Mouse (Mus musculus) limb, embryonic 15.5 days (tissue): ENCODE results near the gene Mdc1. TPM values are rescaled to one million over a fixed set of nuclear protein-coding genes. Genes with fewer than 3 reads are reported as not detected.

Experiments
- ATAC-seq: fragments of 200-750 bp; cut with Nextera tagmentation; 2 replicates; pipeline ENCODE4 v1.8.0; 2017; ENCODE audit warnings: low read depth, moderate TSS enrichment; ENCODE audit not compliant: insufficient number of reproducible peaks, low FRiP score, low TSS enrichment
- H3K27ac ChIP-seq: fragments of 300-500 bp; sonication (generic); 2 replicates; pipeline ENCODE4 v1.5.1; 2015; ENCODE audit warnings: moderate library complexity, mild to moderate bottlenecking, inconsistent platforms
- H3K27me3 ChIP-seq: fragments of 300-500 bp; sonication (generic); 2 replicates; pipeline ENCODE4 v1.6.1; 2015; ENCODE audit warnings: inconsistent platforms
- H3K36me3 ChIP-seq: fragments of 300-500 bp; sonication (generic); 2 replicates; pipeline ENCODE4 v1.6.1; 2015; ENCODE audit warnings: inconsistent platforms
- H3K4me1 ChIP-seq: fragments of 300-500 bp; sonication (generic); 2 replicates; pipeline ENCODE4 v1.6.1; 2015; ENCODE audit warnings: inconsistent platforms
- H3K4me2 ChIP-seq: fragments of 300-500 bp; sonication (generic); 2 replicates; pipeline ENCODE4 v1.6.1; 2015; ENCODE audit warnings: mild to moderate bottlenecking, inconsistent platforms
- H3K4me3 ChIP-seq: fragments of 300-500 bp; sonication (generic); 2 replicates; pipeline ENCODE4 v1.5.1; 2015; ENCODE audit warnings: mild to moderate bottlenecking, inconsistent platforms
- H3K9ac ChIP-seq: fragments of 300-500 bp; sonication (generic); 2 replicates; pipeline ENCODE4 v1.6.1; 2015; ENCODE audit warnings: inconsistent platforms
- H3K9me3 ChIP-seq: fragments of 300-500 bp; sonication (generic); 2 replicates; pipeline ENCODE4 v1.6.1; 2016; ENCODE audit warnings: inconsistent platforms
- WGBS: fragments of 180-500 bp; shearing (Covaris S2); methylation state at CpG from one replicate; pipeline ENCODE4 v1.1.7; 2015; 5-methylcytosine and 5-hydroxymethylcytosine counted together
- polyA plus RNA-seq: library from polyadenylated mRNA; unstranded; fragments of >200 nt; fragmentation: Nextera tagmentation; extraction: Ambion mirVana; gene quantifications from 2 replicates; pipeline ENCODE4 v1.2.1, GENCODE M21; 2015

Gene Mdc1
- polyA plus RNA-seq, 1 experiment from 2014 or later = 15.0 TPM

DNA sequence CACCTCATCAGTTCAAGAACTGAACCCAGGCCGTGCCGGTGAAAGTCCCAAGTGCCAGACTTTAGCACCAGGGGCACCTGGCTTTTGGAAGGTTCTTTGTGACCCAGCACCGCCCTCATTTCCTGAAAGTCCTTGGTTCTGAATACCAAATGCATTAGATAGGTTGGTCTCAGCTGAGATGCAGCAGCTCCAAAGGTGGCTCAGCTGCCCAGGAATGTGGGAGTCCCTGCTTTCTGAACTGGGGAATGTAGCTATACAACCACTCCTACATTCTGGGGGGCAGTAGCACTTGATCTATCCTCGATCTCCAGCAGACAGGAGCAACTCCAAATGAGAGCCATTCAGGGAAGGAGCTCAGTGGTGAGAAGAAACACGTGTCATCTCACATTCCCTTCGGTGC is 28.6 kb upstream of the Mdc1 start:
- no peak for ATAC-seq
- WGBS = 46% methylated on average over 6 of the region's 6 CpGs
- H3K27me3 ChIP-seq = no peaks in the 10 kb centered on the region
- no peaks in the 10 kb centered on the region for H3K36me3 ChIP-seq
- peaks cover 60% of the 10 kb centered on the region for H3K4me1 ChIP-seq
- no peak overlapping the region for H3K9ac ChIP-seq
- H3K4me3 ChIP-seq = no peak overlapping the region
- no peaks in the 10 kb centered on the region for H3K9me3 ChIP-seq
- H3K4me2 ChIP-seq = 0 out of 2 replicates have a peak overlapping the region, but pooled peaks have one; percentile 0
- peak overlapping the region; percentile 88 for H3K27ac ChIP-seq

DNA sequence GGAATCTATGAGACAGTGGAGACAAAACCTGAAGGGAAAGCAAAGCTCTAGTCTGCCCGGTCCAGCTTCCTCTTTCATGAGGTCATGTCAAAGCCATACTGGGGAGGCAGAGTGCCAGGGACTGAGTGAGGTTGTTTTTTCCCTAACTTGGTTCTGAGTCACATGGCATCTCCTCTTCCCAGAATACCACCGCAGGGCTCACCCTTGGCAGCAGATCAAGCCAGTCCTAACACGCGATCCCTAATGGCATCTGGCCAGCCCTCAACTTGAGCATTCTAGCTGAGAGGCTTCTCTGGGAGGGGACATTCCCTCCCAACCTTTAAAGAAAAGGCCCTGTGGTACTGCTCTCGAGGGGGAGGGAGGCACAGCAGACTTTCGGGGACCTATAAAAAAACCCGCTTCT is 28.1 kb upstream of the Mdc1 start:
- H3K4me1 ChIP-seq = peaks cover 60% of the 10 kb centered on the region
- H3K4me2 ChIP-seq = 0 out of 2 replicates have a peak overlapping the region, but pooled peaks have one; percentile 0
- H3K9me3 ChIP-seq = no peaks in the 10 kb centered on the region

DNA sequence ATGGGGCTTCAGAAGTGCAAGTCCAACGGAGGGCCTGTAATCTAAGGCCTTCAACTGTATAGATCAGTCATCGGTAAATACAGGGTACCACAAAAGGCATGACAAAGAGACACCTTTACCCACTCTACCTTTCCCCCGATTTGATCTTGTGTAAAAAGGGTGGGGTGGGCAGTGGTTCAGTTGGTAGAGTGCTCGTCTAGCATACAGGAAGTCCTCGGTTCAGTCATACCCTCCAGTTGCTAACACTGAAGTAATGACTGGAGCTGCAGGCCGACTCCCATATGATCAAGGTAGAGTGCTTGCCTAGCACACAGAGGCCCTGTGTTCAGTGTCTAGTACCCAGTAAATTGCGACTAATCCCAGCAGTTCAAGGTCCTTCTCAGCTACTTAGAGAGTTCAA is 27.7 kb upstream of the Mdc1 start:
- WGBS = 50% methylated on average over 7 of the region's 7 CpGs
- Histone ChIP-seq H3K36me3 (no peaks in the 10 kb centered on the region), H3K9me3 (no peaks in the 10 kb centered on the region), H3K27me3 (no peaks in the 10 kb centered on the region), H3K4me3 (no peak overlapping the region), H3K9ac (no peak overlapping the region), H3K4me2 (0 out of 2 replicates have a peak overlapping the region, but pooled peaks have one; percentile 0), H3K4me1 (peaks cover 58% of the 10 kb centered on the region), H3K27ac (peak overlapping the region; percentile 88)
- no peak for ATAC-seq

More for the DNA sequence above, 28.1 kb upstream of the Mdc1 start:
- Histone ChIP-seq H3K27ac (peak overlapping the region; percentile 88), H3K27me3 (no peaks in the 10 kb centered on the region), H3K9ac (no peak overlapping the region), H3K36me3 (no peaks in the 10 kb centered on the region), H3K4me3 (no peak overlapping the region)
- peak; percentile 85 for ATAC-seq
- WGBS = 9% methylated on average over 7 of the region's 7 CpGs

DNA sequence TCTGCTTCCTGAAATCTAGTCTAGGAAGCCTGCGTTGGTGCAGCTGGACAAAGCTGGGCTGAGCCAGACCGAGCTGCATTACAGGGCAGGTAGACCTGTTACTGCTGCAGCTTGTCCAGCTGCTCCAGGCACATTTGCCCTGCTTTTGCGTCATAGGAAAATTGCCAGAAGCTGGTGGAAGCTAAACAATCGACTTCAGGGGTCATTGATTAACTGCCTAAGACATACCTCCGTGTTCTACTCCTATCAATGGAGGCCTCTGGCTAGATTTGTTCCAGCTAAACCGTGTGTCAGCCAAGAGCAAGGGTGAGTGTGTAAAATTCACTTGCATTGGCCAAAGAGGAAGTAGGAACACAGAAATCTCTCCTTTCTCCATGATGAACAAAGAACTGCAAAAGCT is 26.6 kb upstream of the Mdc1 start:
- peak overlapping the region; percentile 69 for H3K27ac ChIP-seq
- H3K27me3 ChIP-seq = no peaks in the 10 kb centered on the region
- no peak overlapping the region for H3K4me2 ChIP-seq
- H3K4me3 ChIP-seq = no peak overlapping the region
- no peaks in the 10 kb centered on the region for H3K9me3 ChIP-seq
- H3K36me3 ChIP-seq = no peaks in the 10 kb centered on the region
- WGBS = 48% methylated on average over 6 of the region's 6 CpGs
- no peak for ATAC-seq
- H3K9ac ChIP-seq = no peak overlapping the region
- H3K4me1 ChIP-seq = peaks cover 57% of the 10 kb centered on the region

DNA sequence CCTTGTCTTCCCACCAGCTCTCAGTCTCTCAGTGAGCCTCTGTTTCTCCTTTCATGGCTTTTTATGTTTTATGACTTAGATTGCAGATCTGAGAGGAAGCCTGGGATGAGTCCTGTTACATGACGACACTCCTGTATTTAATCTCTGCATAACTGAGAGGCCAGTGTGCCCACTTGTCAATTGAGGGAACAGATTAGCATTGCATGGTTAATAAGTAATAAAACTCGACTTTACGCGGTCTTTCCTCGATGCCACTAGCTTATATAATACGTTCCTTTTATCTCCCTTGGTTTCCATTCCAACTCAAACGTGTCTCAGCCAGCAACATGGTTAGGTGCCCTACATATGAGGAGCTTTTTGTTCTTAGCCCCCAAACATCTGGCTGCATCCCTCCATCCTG is 25.5 kb upstream of the Mdc1 start:
- 40% methylated on average over 7 of the region's 7 CpGs for WGBS
- H3K4me2 ChIP-seq = no peak overlapping the region
- H3K27me3 ChIP-seq = no peaks in the 10 kb centered on the region
- H3K27ac ChIP-seq = 0 out of 2 replicates have a peak overlapping the region, but pooled peaks have one; percentile 40
- no peaks in the 10 kb centered on the region for H3K36me3 ChIP-seq
- ATAC-seq = no peak
- H3K9me3 ChIP-seq = no peaks in the 10 kb centered on the region
- H3K9ac ChIP-seq = no peak overlapping the region
- no peak overlapping the region for H3K4me3 ChIP-seq
- peaks cover 58% of the 10 kb centered on the region for H3K4me1 ChIP-seq

DNA sequence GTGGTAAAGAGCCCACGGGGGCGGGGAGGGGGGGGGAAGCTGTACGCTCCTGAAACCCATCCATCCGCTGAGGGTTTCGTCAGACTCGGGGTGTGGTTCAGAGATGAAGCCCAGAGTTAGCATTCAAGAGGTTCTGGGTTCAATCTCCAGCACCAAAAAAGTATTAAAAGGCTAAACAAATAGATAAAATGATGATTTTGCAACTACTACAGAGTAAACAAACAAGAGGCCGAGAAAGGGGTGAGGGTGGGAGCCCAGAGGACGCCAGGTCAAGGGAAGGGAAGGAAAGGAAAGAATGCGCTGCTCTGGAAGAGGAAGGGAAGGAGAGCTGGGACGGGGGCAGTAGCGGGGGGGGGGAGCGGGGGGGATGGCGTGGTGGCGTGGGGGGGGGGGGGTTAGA is 24.6 kb upstream of the Mdc1 start:
- ATAC-seq = no peak
- H3K9me3 ChIP-seq = no peaks in the 10 kb centered on the region
- H3K4me1 ChIP-seq = peaks cover 59% of the 10 kb centered on the region
- H3K4me2 ChIP-seq = no peak overlapping the region
- H3K4me3 ChIP-seq = no peak overlapping the region
- WGBS = 50% methylated on average over 9 of the region's 14 CpGs
- no peaks in the 10 kb centered on the region for H3K27me3 ChIP-seq
- no peaks in the 10 kb centered on the region for H3K36me3 ChIP-seq
- no peak overlapping the region for H3K9ac ChIP-seq
- no peak overlapping the region for H3K27ac ChIP-seq

DNA sequence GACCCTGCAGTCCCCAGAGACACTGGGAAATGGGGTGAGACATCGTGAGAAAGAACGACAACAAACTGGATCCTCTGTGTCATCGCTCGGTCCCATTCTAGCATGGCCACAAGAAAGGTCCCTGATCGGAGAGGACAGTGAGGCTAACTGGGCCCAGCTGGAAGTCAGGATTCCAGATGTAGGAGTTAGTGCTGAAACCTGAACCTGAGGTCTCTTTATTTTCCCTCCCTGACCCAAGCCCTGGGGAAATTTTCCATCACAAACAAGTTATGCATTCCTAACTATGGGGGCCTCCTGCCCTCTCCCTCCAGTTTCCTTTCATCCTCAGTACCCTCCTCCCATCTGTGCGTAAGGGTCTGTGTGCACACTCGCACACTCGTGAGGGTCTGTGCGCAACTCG is 24.1 kb upstream of the Mdc1 start:
- Histone ChIP-seq H3K4me1 (peaks cover 63% of the 10 kb centered on the region), H3K27ac (no peak overlapping the region)
- 31% methylated on average over 10 of the region's 10 CpGs for WGBS

DNA sequence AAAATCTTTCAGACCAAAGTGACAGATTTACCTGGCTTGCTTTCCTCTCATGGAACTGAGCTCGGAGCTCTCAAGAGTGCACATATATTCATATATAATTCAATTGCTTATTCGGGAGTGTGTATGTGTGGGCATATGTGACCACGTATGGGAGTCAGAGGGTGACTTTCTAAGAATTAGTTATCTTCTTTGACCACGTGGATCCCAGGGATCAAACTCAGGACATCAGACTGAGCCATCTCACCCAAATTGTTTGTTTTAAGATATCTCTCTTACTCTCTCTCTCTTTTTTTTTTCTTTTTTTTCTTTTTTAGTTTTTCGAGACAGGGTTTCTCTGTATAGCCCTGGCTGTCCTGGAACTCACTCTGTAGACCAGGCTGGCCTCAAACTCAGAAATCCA is 21.2 kb upstream of the Mdc1 start:
- H3K27ac ChIP-seq = no peak overlapping the region
- H3K36me3 ChIP-seq = 0 out of 2 replicates have a peak, but pooled peaks cover 6% of the 10 kb centered on the region
- 79% methylated on average over 5 of the region's 5 CpGs for WGBS
- no peak overlapping the region for H3K4me3 ChIP-seq
- H3K4me2 ChIP-seq = no peak overlapping the region
- peaks cover 56% of the 10 kb centered on the region for H3K4me1 ChIP-seq
- no peaks in the 10 kb centered on the region for H3K27me3 ChIP-seq
- no peak overlapping the region for H3K9ac ChIP-seq
- ATAC-seq = no peak
- H3K9me3 ChIP-seq = no peaks in the 10 kb centered on the region

More for the DNA sequence above, 24.1 kb upstream of the Mdc1 start:
- H3K36me3 ChIP-seq = no peaks in the 10 kb centered on the region
- no peak overlapping the region for H3K9ac ChIP-seq
- ATAC-seq = no peak
- no peak overlapping the region for H3K4me3 ChIP-seq
- H3K27me3 ChIP-seq = no peaks in the 10 kb centered on the region
- no peaks in the 10 kb centered on the region for H3K9me3 ChIP-seq
- H3K4me2 ChIP-seq = no peak overlapping the region

DNA sequence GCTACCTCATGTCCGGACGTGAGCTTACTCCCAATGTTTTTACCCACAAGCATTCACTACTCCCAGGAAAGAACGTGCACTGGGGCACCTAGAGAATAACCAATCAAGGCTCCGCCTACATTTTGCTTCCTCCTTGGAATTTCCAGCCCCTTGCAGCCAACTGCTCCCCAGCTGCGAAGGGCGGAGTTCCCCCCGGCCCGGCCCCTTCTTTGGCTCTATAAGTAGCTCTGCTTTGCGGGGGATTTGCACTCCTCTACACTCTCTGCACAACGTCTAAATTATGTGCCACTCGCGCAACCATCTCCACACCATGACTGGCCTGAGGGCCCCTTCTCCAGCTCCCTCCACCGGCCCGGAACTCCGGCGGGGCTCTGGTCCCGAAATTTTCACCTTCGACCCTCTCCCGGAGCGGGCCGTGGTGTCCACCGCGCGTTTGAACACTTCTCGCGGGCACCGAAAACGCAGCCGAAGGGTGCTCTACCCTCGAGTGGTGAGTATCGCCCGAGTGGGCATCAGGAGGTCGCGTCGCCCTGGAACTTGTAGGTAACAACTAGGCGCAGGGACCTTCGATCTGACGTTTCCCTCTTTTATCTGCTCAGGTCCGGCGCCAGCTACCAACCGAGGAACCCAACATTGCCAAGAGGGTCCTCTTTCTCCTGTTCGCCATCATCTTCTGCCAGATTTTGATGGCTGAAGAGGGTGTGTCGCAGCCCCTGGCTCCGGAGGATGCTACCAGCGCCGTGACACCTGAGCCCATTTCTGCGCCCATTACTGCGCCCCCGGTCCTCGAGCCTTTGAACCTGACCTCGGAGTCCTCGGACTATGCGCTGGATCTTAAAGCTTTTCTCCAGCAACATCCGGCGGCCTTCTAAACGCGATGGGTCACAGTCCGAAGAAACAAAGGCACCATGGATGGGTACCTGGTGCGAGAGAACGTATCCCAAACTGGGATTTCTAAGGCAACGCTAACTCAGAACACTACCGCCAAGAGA is 19.6 kb upstream of the Mdc1 start, which contains the start of gene Ier3:
TSS of gene Ier3 (plus strand) at position 246 of the 992 bp plus-strand sequence.
- under 1% methylated on average over 62 of the region's 62 CpGs for WGBS
- peaks cover 21% of the 10 kb centered on the region for H3K36me3 ChIP-seq
- ATAC-seq = peak; percentile 66
- H3K4me3 ChIP-seq = peak within 1 kb of the TSS; percentile 64
- H3K9ac ChIP-seq = peak within 1 kb of the TSS; percentile 65
- H3K4me1 ChIP-seq = peaks cover 43% of the 10 kb centered on the region
- H3K27ac ChIP-seq = peak within 1 kb of the TSS; percentile 85
- peak within 1 kb of the TSS; percentile 94 for H3K4me2 ChIP-seq
- H3K27me3 ChIP-seq = no peaks in the 10 kb centered on the region
- H3K9me3 ChIP-seq = no peaks in the 10 kb centered on the region

DNA sequence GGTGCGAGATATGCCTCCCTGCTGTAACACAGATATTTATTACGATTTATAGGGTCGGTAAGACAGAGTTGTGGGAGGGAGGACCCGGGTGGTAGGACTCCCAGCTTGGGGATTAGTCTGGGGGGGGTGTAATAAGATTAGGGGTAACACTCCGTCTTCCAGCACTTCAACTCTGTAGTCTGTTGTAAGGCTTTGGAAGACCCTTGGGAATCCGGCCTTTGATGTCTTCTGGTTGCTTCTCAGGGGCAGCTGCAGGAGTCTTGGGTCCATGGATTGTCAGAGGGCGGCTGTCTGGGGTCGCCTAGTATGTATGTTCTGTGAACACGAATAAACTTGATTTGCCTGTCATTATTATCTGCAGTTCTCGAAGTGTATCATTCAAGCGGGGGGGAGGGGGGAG is 18.8 kb upstream of the Mdc1 start:
- Histone ChIP-seq H3K4me1 (peaks cover 36% of the 10 kb centered on the region), H3K9me3 (no peaks in the 10 kb centered on the region), H3K27ac (peak overlapping the region; percentile 85), H3K9ac (peak overlapping the region; percentile 65), H3K4me3 (peak overlapping the region; percentile 64), H3K27me3 (no peaks in the 10 kb centered on the region), H3K36me3 (peaks cover 29% of the 10 kb centered on the region), H3K4me2 (peak overlapping the region; percentile 94)
- ATAC-seq = no peak
- 1% methylated on average over 11 of the region's 11 CpGs for WGBS

DNA sequence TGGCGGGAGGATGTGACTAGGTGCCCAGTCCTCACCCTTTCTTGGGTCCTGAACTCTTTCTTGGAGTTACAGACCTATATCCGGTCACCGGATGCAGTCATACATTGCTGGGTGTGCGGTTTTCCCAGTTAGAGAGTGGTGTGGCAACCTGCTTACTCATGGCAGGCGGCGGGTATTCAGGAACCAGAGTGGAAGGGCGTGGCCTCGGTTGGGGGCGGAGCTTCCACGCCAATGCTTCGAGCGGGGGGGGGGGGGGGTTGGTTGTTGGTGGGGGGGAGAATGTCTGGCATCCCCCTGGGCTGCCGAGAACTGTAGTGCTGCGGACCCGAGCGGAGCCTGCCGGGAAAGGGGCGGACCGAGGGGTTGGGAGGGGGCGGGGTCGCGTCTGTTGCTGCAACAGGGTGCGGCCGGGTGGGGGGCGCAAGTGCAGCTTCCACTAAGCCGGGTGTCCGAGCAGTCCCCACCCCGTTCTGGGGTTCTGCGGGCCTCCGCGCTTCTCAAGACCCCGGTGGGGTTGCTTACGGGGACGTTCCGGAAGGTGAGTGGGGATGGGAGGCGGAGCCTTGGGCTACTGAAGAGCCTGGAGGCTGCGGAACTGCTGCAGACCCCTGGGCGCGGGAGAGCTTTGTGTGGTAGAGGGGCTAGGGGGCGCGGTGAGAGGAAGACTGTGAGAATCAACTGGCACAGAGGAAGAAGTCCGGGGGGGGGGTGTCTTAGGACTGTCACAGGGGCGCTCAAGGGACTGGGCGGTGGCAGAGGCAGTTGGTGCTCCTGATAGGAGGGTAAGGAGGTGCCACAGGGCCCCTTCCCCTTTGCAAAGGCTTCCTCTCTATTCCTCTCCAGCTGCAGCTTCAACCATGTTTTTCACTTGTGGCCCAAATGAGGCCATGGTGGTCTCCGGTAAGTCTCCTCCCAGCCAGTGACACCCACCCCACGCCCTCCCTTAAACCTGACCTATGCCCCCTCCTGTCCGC is 18.1 kb upstream of the Mdc1 start, which contains the start of gene Flot1:
TSS of gene Flot1 (plus strand) at position 267 of the 974 bp plus-strand sequence.
- Histone ChIP-seq H3K36me3 (peaks cover 36% of the 10 kb centered on the region), H3K9ac (peak within 1 kb of the TSS; percentile 65), H3K4me1 (peaks cover 36% of the 10 kb centered on the region), H3K4me3 (peak within 1 kb of the TSS; percentile 64), H3K27ac (peak within 1 kb of the TSS; percentile 85), H3K27me3 (no peaks in the 10 kb centered on the region), H3K9me3 (no peaks in the 10 kb centered on the region), H3K4me2 (peak within 1 kb of the TSS; percentile 94)
- under 1% methylated on average over 45 of the region's 47 CpGs for WGBS
- ATAC-seq = peak; percentile 87
